Mouse (Mus musculus) testis, adult 2 months (tissue): ENCODE measurements at regions not wholly inside any gene's neighbourhood (a gene's known extent, or its start where the extent isn't known, plus 50 kb on each side); places are given as distances from the start of the nearest gene placed in this dataset.

Experiments
- CTCF ChIP-seq: fragments of 200-500 bp; IDR thresholded peaks from 2 replicates; pipeline ENCODE4 v1.5.1; 2012; ENCODE audit warnings: low read depth, mild to moderate bottlenecking, inconsistent platforms, low read length, moderate library complexity; ENCODE audit not compliant: control insufficient read depth, insufficient read depth, insufficient replicate concordance
- POLR2A ChIP-seq: fragments of 200-500 bp; IDR thresholded peaks from 2 replicates; pipeline ENCODE4 v1.6.1; 2012; ENCODE audit warnings: low read depth, mild to moderate bottlenecking, inconsistent platforms, low read length, moderate library complexity; ENCODE audit not compliant: control insufficient read depth

GRCm38 (mm10) chr4:10351876-10352627 is 522.2 kb upstream of the 2610301B20Rik start:
- no peak for TF ChIP-seq CTCF
- TF ChIP-seq POLR2A: no peak
